In the genomic region with DNA sequence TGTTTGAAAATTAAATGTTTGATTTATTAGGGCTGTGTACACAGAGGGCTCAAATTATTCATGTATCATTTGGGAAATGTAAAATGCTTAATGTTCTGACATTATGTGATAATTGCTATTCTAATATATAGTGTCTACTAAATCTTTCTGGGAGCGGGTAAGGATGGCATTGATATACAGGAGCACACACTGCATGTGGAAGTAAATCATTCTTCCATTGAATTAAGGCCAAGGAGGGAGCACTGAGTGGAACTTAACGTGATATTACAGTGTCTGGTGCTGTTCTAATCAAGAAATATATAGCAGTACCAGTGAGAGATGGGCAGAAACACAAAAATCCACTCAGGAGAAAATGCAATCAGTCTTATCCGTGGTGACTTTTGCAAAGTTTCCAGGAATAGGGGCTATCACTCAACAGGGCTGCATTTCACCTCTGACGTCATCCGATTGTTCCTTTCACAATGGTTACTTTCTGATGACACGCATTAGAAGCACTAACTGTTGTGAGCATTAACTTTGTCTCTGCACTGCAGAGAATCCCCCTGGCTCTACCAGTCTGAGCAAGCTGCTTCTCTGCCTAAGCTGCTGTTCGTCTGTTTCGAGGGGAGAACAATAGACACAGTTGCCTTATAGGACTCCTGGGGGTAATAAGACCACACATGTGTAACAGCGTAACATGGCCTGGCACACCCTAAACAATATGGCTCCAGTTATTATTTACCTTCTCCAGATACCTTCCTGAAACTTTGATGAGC, we compare ENCODE assay signal across 18 mouse cellular contexts.
"Had no signal": no experiment of that assay in that cellular context is flagged by ENCODE, and none has a peak within 500 bp of the region (broad histone marks: within the 10 kb centered on the region; RNA-seq: fewer than 3 reads in every experiment).

No protein-coding gene starts in this region.

- H3K9me3 ChIP-seq: kidney, embryonic 15.5 days; midbrain, embryonic 10.5 days had no signal

- H3K27me3 ChIP-seq: kidney, embryonic 15.5 days; liver, embryonic 13.5 days had no signal

- H3K4me2 ChIP-seq: kidney, embryonic 15.5 days; liver, embryonic 13.5 days; lung, embryonic 14.5 days had no signal

- DNase-seq: kidney, adult 11 months; kidney, adult 8-10 months; kidney, postnatal 10 days; kidney, postnatal 36 days; layer of hippocampus, postnatal 36 days; liver, embryonic 13.5 days; lung, embryonic 14.5 days; midbrain, embryonic 14.5 days; right cerebral cortex, adult 18-20 months; right cerebral cortex, postnatal 25 days; spleen, adult 18-20 months; thymus, adult 18-20 months; thymus, postnatal 36 days had no signal

- H3K4me3 ChIP-seq: kidney, embryonic 15.5 days; left cerebral cortex, adult 2 months; liver, embryonic 13.5 days; midbrain, embryonic 10.5 days had no signal

- H3K36me3 ChIP-seq: kidney, embryonic 15.5 days; liver, embryonic 13.5 days; midbrain, embryonic 10.5 days had no signal

- H3K4me1 ChIP-seq: kidney, embryonic 15.5 days; liver, embryonic 13.5 days; midbrain, embryonic 10.5 days had no signal

- H3K9ac ChIP-seq: kidney, embryonic 15.5 days; liver, embryonic 13.5 days; lung, embryonic 14.5 days had no signal

- H3K27ac ChIP-seq: kidney, embryonic 15.5 days; left cerebral cortex, adult 2 months; liver, embryonic 13.5 days; macrophage; midbrain, embryonic 10.5 days had no signal

- ATAC-seq: lung, postnatal 0 days had no signal
